Mouse (Mus musculus): ENCODE results near the gene Ccdc180.
A peak's percentile ranks its signal among the peaks of the same experiment; 100 is the strongest.

The Ccdc180 gene

DNA sequence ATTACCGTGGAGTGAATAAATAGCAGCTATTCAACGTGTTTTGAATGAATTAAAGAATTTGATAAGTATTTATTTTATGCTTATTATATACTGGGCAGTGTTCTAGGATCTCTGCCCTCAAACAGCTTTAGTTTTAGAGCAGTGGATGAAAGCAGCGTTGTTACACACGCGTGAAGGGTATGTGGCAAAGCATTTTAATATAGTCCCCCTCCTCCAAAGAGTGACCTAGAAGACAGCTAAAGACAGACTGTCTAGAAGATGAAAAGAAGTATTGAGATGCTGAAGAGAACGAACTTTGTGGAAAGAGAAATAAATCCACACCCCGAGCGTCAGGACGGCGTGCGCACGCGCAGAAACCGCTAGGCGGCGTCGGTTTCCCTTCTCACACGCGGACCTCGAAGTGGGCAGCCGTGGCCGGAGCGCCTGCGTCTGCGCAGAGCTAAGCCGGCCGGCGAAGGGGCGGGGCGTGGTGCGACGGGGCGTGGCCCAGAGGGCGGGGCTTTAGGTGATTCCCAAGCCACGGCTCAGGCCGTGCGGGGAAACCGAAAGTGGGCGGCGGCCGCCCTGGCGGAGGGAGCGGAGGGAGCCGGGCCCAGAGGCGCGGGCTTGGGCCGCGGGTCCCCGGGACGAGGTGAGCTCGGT, 81.8 kb downstream of the Ccdc180 start:
- peak; percentile 99 for DNase-seq (ENCODE audit: low spot score)

DNA sequence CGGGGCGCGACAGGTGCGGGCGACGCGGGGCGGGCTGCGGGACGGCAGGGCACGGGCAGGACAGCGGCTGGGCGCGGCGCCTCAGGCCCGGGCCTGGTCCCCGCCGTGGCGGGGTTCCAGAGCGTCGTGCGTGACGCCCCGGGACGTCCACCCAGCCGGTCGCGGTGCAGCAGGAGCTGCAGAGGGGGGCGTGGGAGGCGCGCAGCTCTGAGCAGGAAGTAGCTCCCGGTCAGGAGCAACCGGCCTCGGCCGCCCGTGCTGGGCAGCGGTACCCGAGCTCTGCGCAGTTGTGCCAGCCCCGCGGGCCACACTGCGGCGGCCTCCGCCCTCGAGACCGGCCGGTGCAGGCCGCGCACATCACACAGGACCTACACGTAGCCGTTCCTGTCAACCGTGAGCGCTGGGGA, 82.3 kb downstream of the Ccdc180 start:
- DNase-seq (ENCODE audit: low spot score): no peak

DNA sequence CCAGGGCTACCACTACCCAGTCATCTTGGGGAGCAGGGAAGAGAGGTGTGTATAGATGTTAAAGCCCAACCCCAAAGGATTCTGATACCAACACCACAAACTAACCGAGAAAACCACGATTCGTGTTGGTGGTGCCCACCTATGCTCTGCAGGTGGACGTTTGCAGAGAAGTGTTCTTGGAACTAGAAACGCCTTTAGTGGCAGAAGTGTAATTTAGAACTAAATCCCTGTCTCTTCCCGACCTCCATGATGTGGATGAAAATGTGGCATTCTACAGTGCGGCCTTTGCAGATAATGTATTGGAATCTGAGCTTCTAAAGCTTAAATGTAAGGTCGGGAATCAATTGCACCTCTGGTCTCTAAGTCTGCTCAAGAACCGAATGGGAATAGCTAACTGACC, 82.8 kb downstream of the Ccdc180 start:
- DNase-seq (ENCODE audit: low spot score): no peak

GRCm38 (mm10) chr4:45976931-45977667, 87.0 kb downstream of the Ccdc180 start:
- DNase-seq (ENCODE audit: low spot score): no peak

GRCm38 (mm10) chr4:45979916-45980315, 89.8 kb downstream of the Ccdc180 start:
- no peak for DNase-seq (ENCODE audit: low spot score)

DNA sequence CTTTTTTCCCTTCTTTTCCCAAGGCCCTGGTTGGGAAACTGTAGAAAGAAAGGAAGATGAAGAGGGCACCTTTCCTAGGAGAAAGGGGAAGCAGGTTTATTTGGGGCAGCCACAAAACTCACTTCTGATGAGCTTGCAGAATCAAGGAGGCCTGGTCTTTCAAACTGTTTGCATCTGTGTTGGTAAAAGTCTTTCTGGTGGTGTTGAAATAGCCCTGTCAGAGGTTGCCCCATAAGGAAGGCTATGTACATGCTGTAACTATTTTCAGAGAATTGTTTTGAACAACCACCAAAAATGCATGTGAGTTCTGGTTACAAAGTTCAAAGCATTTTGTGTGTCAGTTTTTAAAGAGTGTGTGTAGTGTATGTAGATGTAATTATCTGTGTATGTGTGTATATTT, 91.0 kb downstream of the Ccdc180 start:
- no peak for DNase-seq (ENCODE audit: low spot score)

DNA sequence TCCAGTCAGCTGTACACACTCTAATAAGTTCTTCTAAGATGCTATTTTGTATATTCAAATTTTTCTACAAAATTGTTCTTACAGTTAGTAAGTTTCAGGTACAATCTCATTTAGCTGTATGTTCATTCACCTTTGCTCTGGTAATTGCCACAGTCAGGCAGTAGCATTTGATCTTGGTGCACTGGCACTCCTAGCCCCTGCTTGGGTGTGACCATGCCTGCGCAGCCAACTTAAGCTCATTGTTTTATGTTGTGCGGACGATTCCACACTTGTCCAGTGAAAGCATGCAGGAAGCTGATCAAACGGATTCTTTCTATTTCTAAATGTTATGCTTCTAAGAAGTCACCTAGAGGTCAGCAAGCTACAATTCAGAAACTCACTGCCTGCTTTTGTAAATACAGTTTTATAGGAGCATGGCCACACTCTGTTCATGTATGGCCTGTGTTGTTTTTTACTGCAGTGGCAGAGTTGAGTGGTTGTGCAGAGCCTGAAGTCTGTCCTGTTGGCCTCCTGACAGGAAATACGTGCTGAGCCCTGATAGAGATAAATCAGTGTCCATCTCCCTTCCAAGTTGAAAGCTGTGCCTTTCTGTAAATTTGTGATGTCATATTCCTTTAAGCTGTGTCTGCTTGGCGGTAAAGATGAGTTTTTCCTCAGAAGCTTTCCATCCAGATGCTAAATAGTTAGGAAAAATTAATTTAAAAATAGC, 100.5 kb downstream of the Ccdc180 start:
- DNase-seq (ENCODE audit: low spot score): no peak

GRCm38 (mm10) chr4:45998536-45998935, 108.4 kb downstream of the Ccdc180 start:
- no peak for DNase-seq (ENCODE audit: low spot score)

Measured in ovary, postnatal 10 days (tissue).